Mouse (Mus musculus) hindbrain, embryonic 16.5 days (tissue): ENCODE measurements at regions not wholly inside any gene's neighbourhood (a gene's known extent, or its start where the extent isn't known, plus 50 kb on each side); places are given as distances from the start of the nearest gene placed in this dataset.

Experiments used
- ATAC-seq: fragments of 200-750 bp; cut with Nextera tagmentation; 2 replicates; pipeline ENCODE4 v1.8.0; 2017; ENCODE audit warnings: moderate TSS enrichment, moderate library complexity
- H3K27ac ChIP-seq: fragments of 300-500 bp; sonication (generic); 2 replicates; pipeline ENCODE4 v1.5.1; 2014; ENCODE audit warnings: low read depth, mild to moderate bottlenecking, control low read depth, low read length, moderate library complexity
- H3K27me3 ChIP-seq: fragments of 300-500 bp; sonication (generic); replicated peaks from 2 replicates; pipeline ENCODE4 v1.6.1; 2014; ENCODE audit warnings: low read length; ENCODE audit not compliant: control insufficient read depth, insufficient read depth
- H3K36me3 ChIP-seq: fragments of 300-500 bp; sonication (generic); 2 replicates; pipeline ENCODE4 v1.6.1; 2014; ENCODE audit warnings: mild to moderate bottlenecking, low read length, moderate library complexity, mixed read lengths; ENCODE audit not compliant: control insufficient read depth, insufficient read depth
- H3K4me1 ChIP-seq: fragments of 300-500 bp; sonication (generic); 2 replicates; pipeline ENCODE4 v1.6.1; 2014; ENCODE audit warnings: low read depth, low read length; ENCODE audit not compliant: control insufficient read depth, insufficient read depth
- H3K4me2 ChIP-seq: fragments of 300-500 bp; sonication (generic); 2 replicates; pipeline ENCODE4 v1.6.1; 2014; ENCODE audit warnings: mild to moderate bottlenecking, low read length, control low read depth, moderate library complexity
- H3K4me3 ChIP-seq: fragments of 300-500 bp; sonication (generic); 2 replicates; pipeline ENCODE4 v1.5.1; 2014; ENCODE audit warnings: mild to moderate bottlenecking, low read length, control low read depth, moderate library complexity
- H3K9ac ChIP-seq: fragments of 300-500 bp; sonication (generic); 2 replicates; pipeline ENCODE4 v1.6.1; 2014; ENCODE audit warnings: low read depth, mild to moderate bottlenecking, control low read depth, low read length, moderate library complexity
- H3K9me3 ChIP-seq: fragments of 300-500 bp; sonication (generic); 2 replicates; pipeline ENCODE4 v1.6.1; 2014; ENCODE audit warnings: mild to moderate bottlenecking, low read length, moderate library complexity; ENCODE audit not compliant: control insufficient read depth
- WGBS: fragments of 180-500 bp; shearing (Covaris S2); extraction: QIAGEN DNeasy Blood & Tissue Kit; methylation state at CpG from one replicate; pipeline ENCODE4 v1.1.7; 2014; 5-methylcytosine and 5-hydroxymethylcytosine counted together

- Histone ChIP-seq H3K4me3 (no peak overlapping the region), H3K4me1 (0 out of 2 replicates have a peak, but pooled peaks cover 2% of the 10 kb centered on the region), H3K27me3 (no peaks in the 10 kb centered on the region), H3K4me2 (no peak overlapping the region), H3K9me3 (no peaks in the 10 kb centered on the region; the same call in 1 of the 2 replicates), H3K27ac (no peak overlapping the region), H3K9ac (no peak overlapping the region), H3K36me3 (no peaks in the 10 kb centered on the region)
- WGBS: 47% methylated on average over 2 of the region's 2 CpGs
- ATAC-seq: no peak
Observed at GRCm38 (mm10) chr13:37290636-37291035, 54.4 kb upstream of the Ly86 start.

DNA sequence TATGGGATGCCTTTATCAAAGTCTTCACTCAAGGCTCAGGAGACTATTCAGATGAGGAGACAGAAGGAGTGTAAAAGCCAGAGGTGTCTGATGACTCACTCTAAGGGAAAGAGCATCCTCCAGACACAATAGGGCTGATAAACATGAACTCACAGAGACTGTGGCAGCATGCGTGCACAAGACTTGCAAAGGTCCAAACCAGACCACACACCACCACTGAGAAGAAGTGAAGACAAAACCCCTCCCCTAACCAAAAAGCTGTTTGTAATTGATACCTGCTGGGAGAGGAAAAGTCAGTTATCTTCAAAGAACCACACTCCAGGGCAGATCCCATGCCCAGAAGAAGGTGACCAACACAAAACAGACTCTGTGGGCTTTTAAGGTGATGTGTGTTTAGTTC, 56.0 kb upstream of the Ly86 start:
- Histone ChIP-seq H3K9ac (no peak overlapping the region), H3K4me3 (no peak overlapping the region), H3K27me3 (no peaks in the 10 kb centered on the region), H3K9me3 (no peaks in the 10 kb centered on the region; the same call in 1 of the 2 replicates), H3K36me3 (no peaks in the 10 kb centered on the region), H3K4me2 (no peak overlapping the region), H3K27ac (no peak overlapping the region), H3K4me1 (0 out of 2 replicates have a peak, but pooled peaks cover 2% of the 10 kb centered on the region)
- ATAC-seq: no peak
- WGBS: 74% methylated on average over 1 of the region's 1 CpGs

DNA sequence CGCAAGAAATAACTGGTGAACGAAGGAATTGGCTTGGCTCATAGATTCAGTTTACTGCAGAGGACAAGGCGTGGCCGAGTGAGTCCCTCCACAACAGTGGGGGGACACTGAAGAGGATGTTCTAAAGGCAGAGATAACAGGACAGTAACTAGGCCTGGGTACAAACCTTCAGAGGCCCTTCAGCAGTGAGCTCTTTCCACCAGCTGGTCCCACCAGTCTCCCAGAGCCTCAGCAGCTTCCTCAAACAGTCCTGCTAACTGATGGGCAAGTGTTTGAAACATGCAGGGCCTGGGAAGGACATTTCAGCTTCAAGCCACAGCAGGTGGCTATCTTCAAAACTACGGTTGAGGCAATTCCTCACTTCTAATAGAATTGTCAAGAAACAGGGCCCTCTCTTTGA, 62.5 kb upstream of the Ly86 start:
- no peak for ATAC-seq
- H3K4me3 ChIP-seq: no peak overlapping the region
- no peaks in the 10 kb centered on the region for H3K27me3 ChIP-seq
- no peaks in the 10 kb centered on the region for H3K36me3 ChIP-seq
- no peaks in the 10 kb centered on the region for H3K9me3 ChIP-seq
- WGBS: 87% methylated on average over 5 of the region's 5 CpGs
- no peak overlapping the region for H3K27ac ChIP-seq
- no peak overlapping the region for H3K4me2 ChIP-seq
- no peaks in the 10 kb centered on the region for H3K4me1 ChIP-seq
- H3K9ac ChIP-seq: no peak overlapping the region

- no peak overlapping the region for H3K4me3 ChIP-seq
- no peak for ATAC-seq
- WGBS: 91% methylated on average over 8 of the region's 8 CpGs
Observed at GRCm38 (mm10) chr13:37279078-37279789, 65.8 kb upstream of the Ly86 start.

DNA sequence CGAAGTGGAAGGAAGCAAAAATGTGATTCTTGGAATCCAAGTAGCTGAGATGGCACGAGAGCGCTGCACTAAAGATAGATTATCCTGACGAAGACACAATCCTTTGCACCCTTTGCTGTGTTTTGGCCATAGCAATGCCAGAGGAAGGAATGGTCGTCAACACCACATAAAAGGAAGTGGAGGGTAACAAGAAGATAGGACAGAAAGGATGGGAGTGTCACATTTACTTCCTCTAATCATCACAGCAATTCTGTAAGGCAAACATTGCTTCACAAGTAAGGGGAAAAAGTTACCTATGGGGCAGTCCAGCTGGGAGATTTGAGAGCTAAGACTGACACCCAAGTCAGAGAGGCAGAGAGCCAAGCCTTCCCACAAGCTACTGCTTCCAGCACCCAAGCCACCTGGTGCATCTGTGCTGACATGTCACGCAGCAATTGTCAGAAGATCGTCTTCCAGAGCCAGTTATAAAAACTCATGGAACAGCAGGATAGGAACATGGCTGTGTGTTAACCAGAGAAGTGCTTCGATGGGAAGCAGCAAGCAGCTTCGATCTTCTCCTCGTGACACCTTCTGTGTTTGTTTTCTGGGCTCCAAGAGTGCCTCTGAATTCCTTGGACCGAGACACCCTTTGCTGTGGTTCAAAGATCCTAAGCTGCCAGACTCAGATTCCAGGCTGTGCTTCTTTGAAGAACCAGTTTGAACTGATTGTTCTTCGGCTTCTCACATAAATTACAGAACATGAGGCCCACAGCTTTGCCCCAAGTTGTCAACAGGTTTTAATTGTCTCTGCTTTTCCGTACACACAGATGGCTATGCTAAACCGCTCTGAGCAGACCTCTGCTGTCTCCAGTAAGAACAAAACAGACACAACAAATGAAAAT, 95.2 kb upstream of the Ly86 start:
- Histone ChIP-seq H3K27me3 (no peaks in the 10 kb centered on the region), H3K36me3 (no peaks in the 10 kb centered on the region), H3K9me3 (no peaks in the 10 kb centered on the region), H3K27ac (no peak overlapping the region), H3K4me3 (no peak overlapping the region), H3K4me1 (no peaks in the 10 kb centered on the region), H3K4me2 (no peak overlapping the region), H3K9ac (no peak overlapping the region)
- ATAC-seq: no peak
- 77% methylated on average over 14 of the region's 14 CpGs for WGBS

More at GRCm38 (mm10) chr13:37279078-37279789, 65.8 kb upstream of the Ly86 start:
- Histone ChIP-seq H3K9ac (no peak overlapping the region), H3K27me3 (no peaks in the 10 kb centered on the region), H3K4me1 (no peaks in the 10 kb centered on the region), H3K4me2 (no peak overlapping the region), H3K36me3 (no peaks in the 10 kb centered on the region), H3K27ac (no peak overlapping the region), H3K9me3 (no peaks in the 10 kb centered on the region)

DNA sequence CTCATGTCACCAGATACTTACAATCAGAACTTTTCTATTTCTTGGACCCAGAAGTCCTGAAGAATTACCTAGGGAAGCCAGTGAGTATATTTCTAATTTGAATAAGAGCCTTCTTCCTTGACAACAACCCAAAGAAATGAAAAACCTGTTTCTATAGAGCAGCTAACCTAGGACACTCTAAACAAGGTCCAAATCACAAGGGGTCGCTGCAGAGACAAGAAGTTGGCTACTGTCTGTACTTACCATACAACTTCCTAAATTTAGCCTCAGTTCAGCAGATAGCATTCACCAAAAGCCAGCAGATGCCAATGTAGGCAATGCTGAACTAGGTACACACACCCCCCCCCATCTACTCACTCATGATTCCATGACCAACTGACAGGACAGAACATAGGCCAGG, 96.3 kb upstream of the Ly86 start:
- Histone ChIP-seq H3K4me1 (no peaks in the 10 kb centered on the region), H3K4me2 (no peak overlapping the region), H3K9ac (no peak overlapping the region), H3K36me3 (no peaks in the 10 kb centered on the region), H3K4me3 (no peak overlapping the region), H3K27me3 (no peaks in the 10 kb centered on the region), H3K9me3 (no peaks in the 10 kb centered on the region), H3K27ac (no peak overlapping the region)
- no peak for ATAC-seq
- 86% methylated on average over 1 of the region's 1 CpGs for WGBS

DNA sequence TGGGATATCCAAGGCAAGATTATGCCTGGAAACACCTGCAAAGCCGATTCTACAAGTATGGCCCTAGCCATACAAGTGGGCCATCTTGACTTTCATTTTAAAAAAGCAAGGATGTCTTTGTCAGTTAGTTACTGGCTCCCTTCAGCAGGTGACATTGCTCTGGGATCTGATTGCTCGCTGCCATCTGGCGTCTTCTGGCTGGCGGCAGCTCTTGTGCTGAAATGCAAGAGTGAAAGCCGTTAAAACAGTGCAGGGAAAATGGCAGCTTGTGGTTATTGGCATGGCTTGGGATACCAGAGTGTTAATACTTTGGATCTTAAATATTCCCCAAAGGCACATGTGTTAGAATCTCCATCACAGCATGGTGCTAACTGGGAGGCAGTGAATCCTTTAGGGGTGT, 105.0 kb upstream of the Ly86 start:
- Histone ChIP-seq H3K27me3 (no peaks in the 10 kb centered on the region), H3K9me3 (no peaks in the 10 kb centered on the region), H3K4me3 (no peak overlapping the region), H3K27ac (no peak overlapping the region), H3K9ac (no peak overlapping the region), H3K4me2 (no peak overlapping the region), H3K36me3 (no peaks in the 10 kb centered on the region), H3K4me1 (no peaks in the 10 kb centered on the region)
- WGBS: 85% methylated on average over 5 of the region's 5 CpGs
- no peak for ATAC-seq

- 72% methylated on average over 3 of the region's 3 CpGs for WGBS
- ATAC-seq: no peak
Observed at GRCm38 (mm10) chr13:37237285-37237684, 107.7 kb upstream of the Ly86 start.

DNA sequence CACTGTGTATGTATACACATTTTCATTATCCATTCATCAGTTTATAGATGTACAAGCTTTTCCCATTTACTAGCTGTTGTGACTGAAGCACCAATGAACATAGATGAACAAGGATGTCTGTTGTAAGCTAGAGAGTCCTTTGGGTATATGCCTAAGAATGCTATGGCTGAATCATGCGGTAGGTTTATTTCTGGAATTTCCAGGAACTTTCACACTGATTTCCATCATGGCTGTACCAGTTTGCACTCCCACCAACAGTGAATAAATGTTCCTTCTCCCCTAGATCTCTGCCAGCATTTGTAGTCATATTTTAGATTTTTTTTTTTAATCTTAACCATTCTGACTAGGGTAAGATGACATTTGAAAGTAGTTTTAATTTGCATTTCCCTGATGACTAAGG, 119.2 kb upstream of the Ly86 start:
- H3K9ac ChIP-seq: no peak overlapping the region
- no peak overlapping the region for H3K4me2 ChIP-seq
- no peaks in the 10 kb centered on the region for H3K36me3 ChIP-seq
- H3K4me1 ChIP-seq: no peaks in the 10 kb centered on the region
- no peak overlapping the region for H3K4me3 ChIP-seq
- 86% methylated on average over 1 of the region's 1 CpGs for WGBS
- H3K27me3 ChIP-seq: no peaks in the 10 kb centered on the region
- no peaks in the 10 kb centered on the region for H3K9me3 ChIP-seq
- ATAC-seq: no peak
- H3K27ac ChIP-seq: no peak overlapping the region

More at GRCm38 (mm10) chr13:37237285-37237684, 107.7 kb upstream of the Ly86 start:
- Histone ChIP-seq H3K4me2 (no peak overlapping the region), H3K9ac (no peak overlapping the region), H3K9me3 (no peaks in the 10 kb centered on the region), H3K4me1 (no peaks in the 10 kb centered on the region), H3K27ac (no peak overlapping the region), H3K4me3 (no peak overlapping the region), H3K36me3 (no peaks in the 10 kb centered on the region), H3K27me3 (no peaks in the 10 kb centered on the region)
